Mouse (Mus musculus): Measurements from ENCODE around the gene Bsx.

Bsx gene

DNA sequence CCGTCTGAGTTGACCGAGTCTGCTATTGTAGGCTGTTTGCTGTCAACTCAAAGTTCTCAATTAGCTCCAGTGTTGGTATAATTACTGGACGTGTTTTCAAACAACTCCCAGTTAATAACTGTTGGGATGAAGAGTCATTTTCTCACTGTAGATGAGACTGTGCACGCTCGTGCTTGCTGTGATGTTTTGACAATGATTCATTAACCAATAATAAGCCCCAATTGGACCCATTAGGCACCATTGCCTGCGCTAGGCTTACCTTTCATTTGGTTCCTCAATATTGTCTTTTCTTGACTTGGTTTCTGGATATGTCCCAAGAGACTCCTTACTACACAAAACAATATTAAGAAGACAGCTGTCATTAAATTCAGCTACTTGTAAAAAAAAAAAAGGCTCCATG is 18.5 kb downstream of the Bsx start:
- DNase-seq: no peak

DNA sequence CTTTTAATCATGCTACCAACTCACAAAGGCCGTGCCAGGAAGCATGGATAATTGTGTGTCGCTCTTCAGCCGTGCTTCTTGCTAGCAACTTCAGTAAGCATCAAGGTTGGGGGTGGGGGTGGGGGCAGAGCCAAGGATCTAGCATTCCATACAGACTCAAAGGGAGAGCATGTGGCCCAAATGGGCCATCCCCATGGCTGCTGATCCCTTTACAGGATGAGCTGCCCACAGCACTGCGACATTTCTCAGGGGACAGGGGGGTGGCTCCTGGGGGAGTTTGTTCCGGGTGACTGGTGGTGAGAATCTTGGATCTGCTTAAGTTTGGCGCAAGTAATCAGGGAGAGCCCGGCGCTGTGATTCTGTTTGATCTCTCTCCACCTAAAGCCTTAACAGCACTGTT is 33.5 kb downstream of the Bsx start:
- no peak for DNase-seq

DNA sequence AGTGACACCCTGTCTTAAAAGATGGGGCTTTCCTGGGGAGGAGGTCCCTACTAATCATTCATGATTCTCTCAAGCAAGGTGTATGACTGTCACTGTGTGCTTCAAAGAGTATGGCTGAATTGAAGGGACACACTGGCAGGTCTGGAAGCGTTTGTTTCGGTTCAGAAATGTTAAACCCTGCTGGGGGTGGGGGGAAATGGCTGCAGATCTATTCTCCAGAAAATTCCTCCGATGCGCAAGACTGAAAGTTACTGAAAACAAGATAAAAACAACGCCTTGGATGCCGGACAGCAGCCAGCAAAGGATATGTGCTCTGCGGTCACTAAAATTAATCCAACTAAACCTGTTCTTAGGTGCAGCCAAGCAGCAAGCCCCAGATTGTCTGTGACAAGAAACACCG is 34.5 kb downstream of the Bsx start:
- no peak for DNase-seq

DNA sequence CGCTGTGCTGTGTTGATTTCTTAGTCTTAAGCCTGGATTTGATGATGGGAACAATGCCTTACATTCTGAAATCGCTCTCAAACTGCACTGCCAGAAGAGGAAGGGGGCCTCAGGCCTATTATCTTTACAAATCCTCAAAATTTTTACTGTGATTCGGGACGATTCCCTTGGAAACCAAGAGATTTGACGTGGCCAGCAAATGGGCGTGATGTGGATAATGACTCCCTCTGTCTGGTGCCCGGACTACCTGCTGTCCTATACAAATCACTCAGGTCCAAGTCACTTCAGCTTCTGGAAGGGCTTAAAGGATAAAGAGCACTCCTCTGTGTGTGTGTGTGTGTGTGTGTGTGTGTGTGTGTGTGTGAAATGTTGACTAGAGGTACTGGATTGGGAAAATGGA is 35.0 kb downstream of the Bsx start:
- DNase-seq: no peak

DNA sequence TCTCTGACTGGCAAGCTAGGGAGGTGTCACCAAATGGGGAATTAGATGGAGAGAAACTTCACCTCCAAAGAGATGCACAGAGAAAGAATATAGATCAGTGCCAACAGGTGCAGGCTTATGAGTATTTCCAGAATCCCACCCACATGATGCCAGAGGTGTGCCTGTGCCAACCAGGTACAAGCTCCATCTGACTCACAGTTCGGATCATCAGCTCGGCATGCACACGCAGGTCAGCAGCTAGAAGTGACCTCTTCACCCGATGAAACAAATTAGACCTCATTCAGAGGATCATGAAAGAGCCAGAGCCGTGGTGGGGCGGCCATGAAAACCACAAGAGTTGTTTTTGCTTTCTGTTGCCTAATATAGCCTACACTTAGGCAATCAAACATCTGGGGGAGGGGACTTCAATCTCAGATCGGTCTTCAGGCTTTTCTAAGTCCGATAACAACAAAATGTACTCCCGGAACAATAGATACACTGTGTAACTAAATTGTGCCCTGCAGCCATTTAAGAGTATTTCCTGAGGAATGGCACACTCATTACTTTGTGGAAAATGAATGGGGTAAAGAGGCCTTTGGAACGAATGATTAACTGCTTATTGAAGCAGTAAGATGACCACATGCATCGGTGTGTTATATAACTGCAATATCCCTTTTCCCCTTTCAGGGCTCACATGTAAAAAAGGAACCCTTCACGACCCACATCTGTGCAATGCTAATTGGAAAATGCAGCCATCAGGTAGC is 44.1 kb downstream of the Bsx start:
- DNase-seq: no peak

DNA sequence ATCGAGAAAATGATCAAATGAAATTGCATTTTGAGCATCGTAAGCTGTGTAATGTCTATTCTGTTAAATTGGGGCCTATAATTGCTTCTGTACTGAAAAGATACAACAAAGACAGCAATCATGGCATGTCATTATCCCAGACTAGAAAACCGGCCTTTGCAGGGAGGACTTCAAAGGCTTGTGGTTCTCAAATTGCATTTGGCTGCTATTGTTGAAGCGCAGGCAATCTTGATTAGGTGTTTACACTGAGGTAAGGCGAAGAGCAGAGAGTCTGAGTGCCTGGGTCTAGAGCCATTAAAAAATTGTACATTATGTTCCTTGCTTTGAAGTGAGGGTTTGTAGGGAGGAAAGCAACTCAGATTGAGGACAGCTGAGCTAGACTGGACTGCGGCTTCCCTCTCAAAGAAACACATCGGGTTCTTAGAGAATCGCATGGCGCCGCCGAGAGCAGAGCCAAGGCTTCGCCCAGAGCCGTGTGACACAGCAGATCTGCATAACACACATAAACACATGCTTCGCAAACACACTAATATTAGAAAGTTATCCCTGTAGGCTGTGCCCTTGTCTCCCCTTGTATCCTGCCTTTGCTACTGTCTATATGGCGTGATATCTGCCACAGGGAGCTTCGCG is 53.5 kb downstream of the Bsx start:
- no peak for DNase-seq
